Mouse (Mus musculus): Measurements from ENCODE around the gene Pde3a. TPM values are rescaled to one million over a fixed set of nuclear protein-coding genes. Genes with fewer than 3 reads are reported as not detected.

The Pde3a gene
- polyA plus RNA-seq, 1 experiment: not detected

- Histone ChIP-seq H3K27me3 (ENCODE audit: control insufficient read depth, insufficient read depth, insufficient read length) (no peaks in the 10 kb centered on the region), H3K79me2 (ENCODE audit: control insufficient read depth, insufficient read depth) (no peaks in the 10 kb centered on the region), H3K36me3 (ENCODE audit: control insufficient read depth, insufficient read depth) (no peaks in the 10 kb centered on the region), H3ac (ENCODE audit: control insufficient read depth, insufficient read length) (no peak overlapping the region), H3K4me3 (no peak overlapping the region), H3K4me2 (ENCODE audit: low read depth) (no peak overlapping the region)
- no peak for TF ChIP-seq POLR2AphosphoS2 (IDR thresholded peaks at IDR 0.05; ENCODE audit: insufficient read length, low read depth)
- no peak for TF ChIP-seq SRF (IDR thresholded peaks at IDR 0.05; ENCODE audit: control insufficient read depth, insufficient read length, low read depth)
- TF ChIP-seq E2F4 (IDR thresholded peaks at IDR 0.05; ENCODE audit: insufficient read depth): no peak
- no peak for TF ChIP-seq TCF12 (IDR thresholded peaks at IDR 0.05; ENCODE audit: insufficient read depth, poor library complexity, severe bottlenecking)
- no peak for TF ChIP-seq TCF3 (IDR thresholded peaks at IDR 0.05; ENCODE audit: insufficient read length, low read depth)
- no peak for TF ChIP-seq POLR2A (IDR thresholded peaks at IDR 0.05; ENCODE audit: insufficient read length, low read depth)
- no peak for TF ChIP-seq MAX (IDR thresholded peaks at IDR 0.05; ENCODE audit: low read depth)
- no peak for TF ChIP-seq REST (IDR thresholded peaks at IDR 0.05; ENCODE audit: insufficient read depth, insufficient read length)
Measured at GRCm38 (mm10) chr6:141248081-141248480, 988 bp upstream of the Pde3a start.

DNA sequence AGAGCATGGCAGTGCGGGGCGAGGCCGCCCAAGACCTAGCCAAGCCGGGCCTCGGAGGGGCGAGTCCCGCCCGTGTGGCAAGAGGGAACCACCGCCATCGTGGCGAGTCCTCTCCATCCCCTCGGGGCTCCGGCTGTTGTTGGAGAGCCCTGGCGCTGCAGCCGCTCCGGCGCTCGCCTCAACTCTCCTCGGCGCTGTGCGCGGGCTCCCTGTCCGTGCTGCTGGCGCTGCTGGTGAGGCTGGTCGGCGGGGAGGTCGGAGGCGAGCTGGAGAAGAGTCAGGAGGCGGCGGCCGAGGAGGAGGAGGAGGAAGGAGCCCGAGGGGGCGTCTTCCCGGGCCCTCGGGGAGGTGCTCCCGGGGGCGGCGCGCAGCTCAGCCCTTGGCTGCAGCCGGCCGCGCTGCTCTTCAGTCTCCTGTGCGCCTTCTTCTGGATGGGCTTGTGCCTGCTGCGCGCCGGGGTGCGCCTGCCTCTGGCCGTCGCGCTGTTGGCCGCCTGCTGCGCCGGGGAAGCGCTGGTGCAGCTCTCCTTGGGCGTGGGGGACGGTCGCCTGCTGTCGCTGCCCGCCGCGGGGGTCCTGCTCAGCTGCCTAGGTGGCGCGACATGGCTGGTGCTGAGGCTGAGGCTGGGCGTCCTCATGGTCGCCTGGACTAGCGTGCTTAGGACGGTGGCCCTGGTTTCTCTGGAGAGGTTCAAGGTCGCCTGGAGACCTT, 671 bp downstream of the Pde3a start:
- Histone ChIP-seq H3K36me3 (ENCODE audit: control insufficient read depth, insufficient read depth) (no peaks in the 10 kb centered on the region), H3K4me2 (ENCODE audit: low read depth) (no peak overlapping the region), H3K27me3 (ENCODE audit: control insufficient read depth, insufficient read depth, insufficient read length) (no peaks in the 10 kb centered on the region), H3K4me3 (no peak overlapping the region), H3K79me2 (ENCODE audit: control insufficient read depth, insufficient read depth) (no peaks in the 10 kb centered on the region), H3ac (ENCODE audit: control insufficient read depth, insufficient read length) (no peak overlapping the region)
- TF ChIP-seq MYOG (IDR thresholded peaks at IDR 0.05; ENCODE audit: control insufficient read depth in 1 of 3, insufficient read depth in 1 of 3, insufficient read length in 2 of 3, low read depth in 2 of 3): no peak
- TF ChIP-seq MYOD1 (IDR thresholded peaks at IDR 0.05; ENCODE audit: control insufficient read depth in 1 of 3, insufficient read length in 2 of 3, low read depth in 2 of 3): no peak
- TF ChIP-seq POLR2AphosphoS2 (IDR thresholded peaks at IDR 0.05; ENCODE audit: insufficient read length, low read depth): no peak
- TF ChIP-seq SRF (IDR thresholded peaks at IDR 0.05; ENCODE audit: control insufficient read depth, insufficient read length, low read depth): no peak

- H3K4me3 ChIP-seq: no peak overlapping the region
- no peaks in the 10 kb centered on the region for H3K36me3 ChIP-seq (ENCODE audit: control insufficient read depth, insufficient read depth)
- no peaks in the 10 kb centered on the region for H3K27me3 ChIP-seq (ENCODE audit: control insufficient read depth, insufficient read depth, insufficient read length)
- H3K4me2 ChIP-seq (ENCODE audit: low read depth): no peak overlapping the region
- H3K79me2 ChIP-seq (ENCODE audit: control insufficient read depth, insufficient read depth): no peaks in the 10 kb centered on the region
- no peak overlapping the region for H3ac ChIP-seq (ENCODE audit: control insufficient read depth, insufficient read length)
- TF ChIP-seq USF1 (IDR thresholded peaks at IDR 0.05; ENCODE audit: low read depth) (no peak), E2F4 (IDR thresholded peaks at IDR 0.05; ENCODE audit: insufficient read depth) (no peak), MAX (IDR thresholded peaks at IDR 0.05; ENCODE audit: low read depth) (no peak), TCF12 (IDR thresholded peaks at IDR 0.05; ENCODE audit: insufficient read depth, poor library complexity, severe bottlenecking) (no peak), MYOG (IDR thresholded peaks at IDR 0.05; ENCODE audit: control insufficient read depth in 1 of 3, insufficient read depth in 1 of 3, insufficient read length in 2 of 3, low read depth in 2 of 3) (no peak), REST (IDR thresholded peaks at IDR 0.05; ENCODE audit: insufficient read depth, insufficient read length) (no peak), CEBPB (IDR thresholded peaks at IDR 0.05; ENCODE audit: insufficient read depth, poor library complexity, severe bottlenecking) (no peak), SRF (IDR thresholded peaks at IDR 0.05; ENCODE audit: control insufficient read depth, insufficient read length, low read depth) (no peak), TCF3 (IDR thresholded peaks at IDR 0.05; ENCODE audit: insufficient read length, low read depth) (no peak), POLR2A (IDR thresholded peaks at IDR 0.05; ENCODE audit: insufficient read length, low read depth) (no peak), MYOD1 (IDR thresholded peaks at IDR 0.05; ENCODE audit: control insufficient read depth in 1 of 3, insufficient read length in 2 of 3, low read depth in 2 of 3) (no peak), POLR2AphosphoS2 (IDR thresholded peaks at IDR 0.05; ENCODE audit: insufficient read length, low read depth) (no peak)
Measured at GRCm38 (mm10) chr6:141250296-141250629, 1.2 kb downstream of the Pde3a start.

GRCm38 (mm10) chr6:141250984-141251383, 1.9 kb downstream of the Pde3a start:
- H3K36me3 ChIP-seq (ENCODE audit: control insufficient read depth, insufficient read depth): no peaks in the 10 kb centered on the region
- TF ChIP-seq MYOG (IDR thresholded peaks at IDR 0.05; ENCODE audit: control insufficient read depth in 1 of 3, insufficient read depth in 1 of 3, insufficient read length in 2 of 3, low read depth in 2 of 3): no peak
- TF ChIP-seq CEBPB (IDR thresholded peaks at IDR 0.05; ENCODE audit: insufficient read depth, poor library complexity, severe bottlenecking): no peak
- TF ChIP-seq USF1 (IDR thresholded peaks at IDR 0.05; ENCODE audit: low read depth): no peak
- TF ChIP-seq MAX (IDR thresholded peaks at IDR 0.05; ENCODE audit: low read depth): no peak
- TF ChIP-seq TCF3 (IDR thresholded peaks at IDR 0.05; ENCODE audit: insufficient read length, low read depth): no peak
- no peak for TF ChIP-seq POLR2A (IDR thresholded peaks at IDR 0.05; ENCODE audit: insufficient read length, low read depth)
- no peaks in the 10 kb centered on the region for H3K27me3 ChIP-seq (ENCODE audit: control insufficient read depth, insufficient read depth, insufficient read length)
- no peak overlapping the region for H3K4me2 ChIP-seq (ENCODE audit: low read depth)
- H3ac ChIP-seq (ENCODE audit: control insufficient read depth, insufficient read length): no peak overlapping the region
- no peaks in the 10 kb centered on the region for H3K79me2 ChIP-seq (ENCODE audit: control insufficient read depth, insufficient read depth)
- H3K4me3 ChIP-seq: no peak overlapping the region

- H3K79me2 ChIP-seq (ENCODE audit: control insufficient read depth, insufficient read depth): no peaks in the 10 kb centered on the region
- no peaks in the 10 kb centered on the region for H3K27me3 ChIP-seq (ENCODE audit: control insufficient read depth, insufficient read depth, insufficient read length)
- no peak overlapping the region for H3K4me3 ChIP-seq
- no peak overlapping the region for H3K4me2 ChIP-seq (ENCODE audit: low read depth)
- TF ChIP-seq SRF (IDR thresholded peaks at IDR 0.05; ENCODE audit: control insufficient read depth, insufficient read length, low read depth) (no peak), MAX (IDR thresholded peaks at IDR 0.05; ENCODE audit: low read depth) (no peak), MYOD1 (IDR thresholded peaks at IDR 0.05; ENCODE audit: control insufficient read depth in 1 of 3, insufficient read length in 2 of 3, low read depth in 2 of 3) (no peak), REST (IDR thresholded peaks at IDR 0.05; ENCODE audit: insufficient read depth, insufficient read length) (no peak), POLR2AphosphoS2 (IDR thresholded peaks at IDR 0.05; ENCODE audit: insufficient read length, low read depth) (no peak), MYOG (IDR thresholded peaks at IDR 0.05; ENCODE audit: control insufficient read depth in 1 of 3, insufficient read depth in 1 of 3, insufficient read length in 2 of 3, low read depth in 2 of 3) (no peak), CEBPB (IDR thresholded peaks at IDR 0.05; ENCODE audit: insufficient read depth, poor library complexity, severe bottlenecking) (no peak)
- no peak overlapping the region for H3ac ChIP-seq (ENCODE audit: control insufficient read depth, insufficient read length)
- no peaks in the 10 kb centered on the region for H3K36me3 ChIP-seq (ENCODE audit: control insufficient read depth, insufficient read depth)
Measured at GRCm38 (mm10) chr6:141252520-141252919, 3.5 kb downstream of the Pde3a start.

Data from myocyte (in vitro differentiated cells).